Mouse (Mus musculus): ENCODE measurements around the gene Olfr49.

Gene Olfr49

DNA sequence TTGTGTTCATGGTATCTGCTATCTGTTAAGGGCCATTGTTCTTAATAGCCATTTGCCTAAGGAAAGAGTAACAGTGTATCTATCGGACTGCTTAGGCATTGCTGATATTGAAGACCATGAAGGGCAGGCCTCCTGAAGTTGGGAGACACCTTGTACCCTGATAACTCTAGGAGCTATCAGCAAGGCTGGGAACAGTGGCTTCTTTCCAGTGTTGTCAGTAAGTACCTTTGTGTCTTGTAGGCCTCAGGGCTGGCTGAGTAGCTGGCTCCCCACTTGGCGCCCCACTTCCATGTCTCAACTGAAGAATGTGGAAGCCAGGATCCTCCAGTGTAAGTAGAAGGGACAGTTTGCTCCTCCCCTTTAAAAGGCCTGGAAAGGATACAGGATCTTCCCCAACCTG is 23.4 kb downstream of the Olfr49 start:
- DNase-seq (ENCODE audit: low read depth, low spot score), result no peak

GRCm38 (mm10) chr14:54260196-54260595 is 24.5 kb downstream of the Olfr49 start:
- DNase-seq (ENCODE audit: low read depth, low spot score), result peak; percentile 64

- peak; percentile 53 for DNase-seq (ENCODE audit: low read depth, low spot score)
Measured at GRCm38 (mm10) chr14:54259722-54260085, 25.0 kb downstream of the Olfr49 start.

DNA sequence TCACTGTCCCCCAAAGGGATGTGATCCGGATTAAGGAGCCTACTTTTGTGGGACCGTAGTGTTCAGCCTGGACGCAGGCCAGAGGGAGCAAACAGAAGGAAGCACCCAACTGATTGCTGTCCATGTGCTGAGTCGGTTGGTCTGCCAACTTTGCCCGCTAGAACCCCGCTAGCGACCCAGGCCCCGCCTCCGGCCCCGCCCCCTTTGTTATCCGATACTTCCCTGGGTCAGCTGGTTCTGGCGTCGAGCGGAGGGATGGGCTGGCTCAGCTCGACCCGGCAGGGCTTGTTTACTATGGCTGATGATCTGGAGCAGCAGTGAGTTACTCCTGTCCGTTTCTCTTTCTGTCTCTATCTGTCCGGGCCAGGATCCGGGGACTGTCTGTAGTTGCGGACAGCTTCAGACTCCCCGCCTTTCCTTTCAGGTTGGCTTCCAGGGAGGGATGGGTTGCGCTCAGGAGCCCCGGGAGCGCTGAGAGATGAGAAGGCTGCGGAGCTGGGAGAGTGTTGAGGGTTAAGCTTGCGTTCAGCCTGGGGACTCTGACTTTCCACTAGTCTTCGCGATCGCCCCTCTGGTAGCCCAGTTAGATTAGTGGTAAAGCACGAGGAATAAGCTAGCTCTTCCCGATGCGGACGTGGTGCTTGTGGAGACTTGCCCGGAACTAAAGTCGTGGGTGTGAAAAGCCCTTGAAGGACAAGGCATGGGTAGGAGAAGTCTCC is 25.6 kb downstream of the Olfr49 start:
- peak; percentile 96 for DNase-seq (ENCODE audit: low read depth, low spot score)

DNA sequence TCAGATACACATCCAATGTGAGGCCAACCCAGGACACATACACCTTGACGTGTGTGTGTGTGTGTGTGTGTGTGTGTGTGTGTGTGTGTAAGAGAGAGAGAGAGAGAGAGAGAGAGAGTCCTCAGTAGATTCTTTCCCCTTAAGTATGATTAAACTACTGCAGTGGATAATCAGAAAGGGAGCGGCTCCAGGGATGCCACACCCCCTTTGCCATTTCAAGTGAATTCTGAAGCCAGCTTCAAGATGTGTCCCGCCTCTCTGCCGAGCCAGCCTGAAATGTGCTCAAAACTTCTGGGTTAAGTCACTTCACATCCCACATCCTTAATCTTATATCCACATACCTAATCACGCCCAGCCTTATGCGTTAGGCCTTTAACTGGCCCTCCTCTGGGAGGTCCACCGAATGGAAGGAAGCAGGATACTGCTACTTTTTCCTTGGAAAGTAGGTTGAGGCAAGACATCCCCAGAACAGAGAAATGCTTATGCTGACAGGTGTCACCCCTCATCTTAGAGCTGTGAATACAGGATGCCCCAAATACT is 26.5 kb downstream of the Olfr49 start:
- no peak for DNase-seq (ENCODE audit: low read depth, low spot score)

GRCm38 (mm10) chr14:54254670-54255202 is 30.0 kb downstream of the Olfr49 start:
- no peak for DNase-seq (ENCODE audit: low read depth, low spot score)

GRCm38 (mm10) chr14:54253741-54254291 is 30.9 kb downstream of the Olfr49 start, which contains the start of the genes Dad1 and Abhd4:
Gene Dad1, minus strand, starts transcription at chr14:54254104.
Gene Abhd4, plus strand, starts transcription at chr14:54254188.
- DNase-seq (ENCODE audit: low read depth, low spot score), result peak; percentile 99

GRCm38 (mm10) chr14:54250122-54250521 is 34.6 kb downstream of the Olfr49 start:
- no peak for DNase-seq (ENCODE audit: low read depth, low spot score)

- DNase-seq (ENCODE audit: low read depth, low spot score), result peak; percentile 40
Measured at GRCm38 (mm10) chr14:54249326-54249725, 35.4 kb downstream of the Olfr49 start.

DNA sequence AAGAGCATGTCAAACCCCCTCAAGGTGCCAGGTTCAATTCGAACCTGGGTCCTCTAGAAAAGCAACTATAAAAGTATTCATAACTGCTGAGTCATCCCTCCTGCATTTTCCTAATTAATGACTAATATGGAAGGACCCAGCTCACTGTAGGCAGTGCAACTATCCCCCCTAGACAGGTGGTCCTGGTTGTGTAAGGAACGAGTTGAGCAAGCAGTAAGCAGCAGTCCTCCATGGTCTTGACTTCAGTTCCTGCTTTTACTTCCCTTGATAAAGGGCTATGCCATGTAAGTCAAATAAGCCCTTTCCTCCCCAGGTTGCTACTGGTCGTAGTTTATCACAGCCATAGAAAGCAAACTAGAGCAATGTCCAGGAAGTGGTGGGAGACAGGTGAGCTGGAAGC is 38.5 kb downstream of the Olfr49 start:
- DNase-seq (ENCODE audit: low read depth, low spot score), result no peak

- DNase-seq (ENCODE audit: low read depth, low spot score), result no peak
Measured at GRCm38 (mm10) chr14:54244183-54244582, 40.6 kb downstream of the Olfr49 start.

DNA sequence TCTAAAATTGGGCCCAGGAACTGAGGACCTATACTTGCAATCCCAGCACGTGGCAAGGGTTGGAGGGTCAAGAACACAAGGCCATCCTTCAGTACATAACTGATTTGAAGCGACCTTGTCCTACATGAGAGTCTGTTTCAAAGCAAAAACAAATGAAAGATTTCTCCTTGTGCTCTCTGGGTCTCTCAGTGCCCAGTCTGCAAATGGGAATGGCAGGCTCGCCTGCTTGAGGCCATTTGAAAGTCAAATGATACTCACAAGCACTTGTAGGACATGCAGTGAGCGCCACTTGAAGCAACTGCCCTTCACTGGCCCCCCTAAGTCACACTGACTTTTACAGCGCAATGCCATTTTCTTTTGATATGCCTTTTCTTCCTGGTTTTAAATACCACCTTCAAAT is 44.2 kb downstream of the Olfr49 start:
- no peak for DNase-seq (ENCODE audit: low read depth, low spot score)

GRCm38 (mm10) chr14:54239002-54239736 is 45.6 kb downstream of the Olfr49 start:
- peak; percentile 94 for DNase-seq (ENCODE audit: low read depth, low spot score)

DNA sequence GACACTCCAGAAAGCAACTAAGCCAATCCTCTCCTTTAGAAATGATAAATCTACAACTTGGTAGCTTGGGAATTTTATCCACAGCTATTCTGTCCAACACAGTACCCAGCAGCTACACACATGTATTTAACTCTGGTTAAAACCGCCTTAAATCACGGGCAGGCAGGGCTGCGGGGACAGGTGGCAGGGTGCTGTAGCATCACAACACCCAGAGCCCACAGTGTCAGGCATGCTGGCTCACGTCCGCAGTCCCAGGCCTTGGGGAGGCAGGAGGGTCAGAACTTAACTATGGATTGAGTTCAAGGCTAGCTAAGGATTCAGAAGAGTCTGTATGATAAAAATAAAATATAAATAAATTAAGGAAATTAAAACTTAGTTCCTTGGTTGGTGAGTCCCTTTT is 47.9 kb downstream of the Olfr49 start:
- DNase-seq (ENCODE audit: low read depth, low spot score), result no peak

- no peak for DNase-seq (ENCODE audit: low read depth, low spot score)
Measured at GRCm38 (mm10) chr14:54235825-54236540, 48.8 kb downstream of the Olfr49 start.

GRCm38 (mm10) chr14:54234231-54235040 is 50.3 kb downstream of the Olfr49 start:
- no peak for DNase-seq (ENCODE audit: low read depth, low spot score)

DNA sequence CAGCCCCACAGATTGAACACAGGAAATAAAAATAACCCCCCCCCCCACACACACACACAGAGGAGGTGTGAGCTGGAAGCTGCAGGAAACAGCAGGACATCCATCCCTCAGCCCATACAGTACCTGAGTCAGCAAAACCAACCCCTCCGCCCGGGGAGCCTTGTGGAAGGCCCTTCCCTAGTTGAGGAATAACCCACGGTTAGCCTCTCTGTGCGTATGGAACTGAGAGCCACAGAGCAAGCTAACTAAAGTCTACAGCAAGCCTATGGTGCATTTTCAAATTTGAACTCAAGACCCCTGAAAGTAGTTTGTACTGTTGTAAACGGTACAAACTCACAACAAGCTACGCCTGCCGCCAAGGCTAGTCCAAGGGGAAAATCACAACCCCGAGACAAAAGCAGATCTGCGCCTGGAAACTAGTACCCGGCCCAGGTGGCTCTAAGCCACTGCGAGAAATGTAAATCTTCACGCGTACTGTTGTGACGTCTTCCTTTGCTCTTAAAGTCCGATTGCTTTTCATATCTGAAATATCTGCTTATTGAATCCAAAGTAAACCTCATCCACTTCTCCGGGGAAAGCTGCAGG is 51.1 kb downstream of the Olfr49 start:
- no peak for DNase-seq (ENCODE audit: low read depth, low spot score)

DNA sequence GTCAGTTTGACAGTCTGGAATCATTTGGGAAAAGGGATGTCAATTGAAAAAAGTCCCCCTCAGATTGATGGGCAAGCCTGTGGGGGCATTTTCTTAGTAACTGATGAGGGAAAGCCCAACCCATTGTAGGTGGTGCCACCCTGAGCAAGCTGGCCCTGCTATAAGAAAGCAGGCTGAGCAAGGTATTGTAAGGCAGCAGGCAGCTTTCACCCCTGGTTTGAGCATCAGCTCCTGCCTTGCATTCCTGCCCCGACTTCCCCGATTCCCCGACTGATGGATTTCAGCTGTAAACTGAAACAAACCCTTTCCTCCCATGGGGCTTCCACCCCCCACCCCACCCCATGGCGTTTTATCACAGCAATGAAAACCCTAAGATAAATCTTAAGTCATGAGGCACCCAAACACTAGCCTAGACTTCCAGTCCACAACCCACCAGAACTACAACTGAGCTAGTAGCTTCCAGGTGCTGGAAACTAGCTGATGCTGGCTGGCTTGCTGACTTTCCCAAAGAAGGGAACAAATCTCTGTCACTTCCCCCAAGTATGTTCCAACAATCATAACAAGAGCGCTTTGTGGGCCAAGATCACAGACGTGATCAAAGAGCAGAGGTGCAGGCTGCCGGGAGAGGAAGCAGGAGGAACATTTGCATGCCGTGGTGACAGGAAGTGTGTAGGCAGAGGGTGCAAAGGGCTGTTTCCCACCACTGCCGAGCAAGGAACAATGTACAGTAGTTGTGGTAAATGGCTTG is 51.8 kb downstream of the Olfr49 start:
- DNase-seq (ENCODE audit: low read depth, low spot score), result no peak

GRCm38 (mm10) chr14:54232143-54232542 is 52.6 kb downstream of the Olfr49 start:
- DNase-seq (ENCODE audit: low read depth, low spot score), result no peak
